Mouse (Mus musculus): ENCODE data around the gene Tmem30a. TPM values are rescaled to one million over a fixed set of nuclear protein-coding genes. Genes with fewer than 3 reads are reported as not detected.

Gene Tmem30a
- polyA plus RNA-seq, 1 experiment from 2014 or later: 114 TPM

- no peak overlapping the region for H3K9ac ChIP-seq (replicated peaks; ENCODE audit: low read depth, low read length)
- H3K27ac ChIP-seq (ENCODE audit: low read length): no peak overlapping the region
- 17% methylated on average over 2 of the region's 2 CpGs for WGBS
Observed at GRCm38 (mm10) chr9:79823856-79824255, 30.5 kb upstream of the Tmem30a start.

GRCm38 (mm10) chr9:79823438-79823837, 30.1 kb upstream of the Tmem30a start:
- no peak overlapping the region for H3K4me2 ChIP-seq (ENCODE audit: low read length)
- ATAC-seq: no peak
- WGBS: 3% methylated on average over 4 of the region's 4 CpGs

More at GRCm38 (mm10) chr9:79823856-79824255, 30.5 kb upstream of the Tmem30a start:
- no peaks in the 10 kb centered on the region for H3K9me3 ChIP-seq (ENCODE audit: control insufficient read depth, low read length)
- no peaks in the 10 kb centered on the region for H3K36me3 ChIP-seq (ENCODE audit: control insufficient read depth, insufficient read depth)
- ATAC-seq: no peak
- H3K4me2 ChIP-seq (ENCODE audit: low read length): no peak overlapping the region
- no peak overlapping the region for H3K4me3 ChIP-seq (replicated peaks; ENCODE audit: low read length)
- H3K27me3 ChIP-seq (replicated peaks; ENCODE audit: control insufficient read depth, insufficient read depth, low read length): no peaks in the 10 kb centered on the region
- H3K4me1 ChIP-seq (replicated peaks; ENCODE audit: control insufficient read depth, insufficient read depth, low read length): no peaks in the 10 kb centered on the region

GRCm38 (mm10) chr9:79816464-79816863, 23.2 kb upstream of the Tmem30a start:
- H3K4me2 ChIP-seq (ENCODE audit: low read length): no peak overlapping the region
- H3K4me3 ChIP-seq (replicated peaks; ENCODE audit: low read length): no peak overlapping the region
- no peak overlapping the region for H3K9ac ChIP-seq (replicated peaks; ENCODE audit: low read depth, low read length)
- ATAC-seq: no peak
- no peaks in the 10 kb centered on the region for H3K27me3 ChIP-seq (replicated peaks; ENCODE audit: control insufficient read depth, insufficient read depth, low read length)
- peaks cover 3% of the 10 kb centered on the region for H3K4me1 ChIP-seq (replicated peaks; ENCODE audit: control insufficient read depth, insufficient read depth, low read length)
- peaks cover 3% of the 10 kb centered on the region; the same call in 1 of the 2 replicates for H3K36me3 ChIP-seq (ENCODE audit: control insufficient read depth, insufficient read depth)
- H3K9me3 ChIP-seq (ENCODE audit: control insufficient read depth, low read length): no peaks in the 10 kb centered on the region
- 91% methylated on average over 5 of the region's 5 CpGs for WGBS
- H3K27ac ChIP-seq (ENCODE audit: low read length): no peak overlapping the region

More at GRCm38 (mm10) chr9:79823438-79823837, 30.1 kb upstream of the Tmem30a start:
- no peaks in the 10 kb centered on the region for H3K27me3 ChIP-seq (replicated peaks; ENCODE audit: control insufficient read depth, insufficient read depth, low read length)
- H3K9ac ChIP-seq (replicated peaks; ENCODE audit: low read depth, low read length): no peak overlapping the region
- H3K36me3 ChIP-seq (ENCODE audit: control insufficient read depth, insufficient read depth): peaks cover 3% of the 10 kb centered on the region; the same call in 1 of the 2 replicates
- H3K4me1 ChIP-seq (replicated peaks; ENCODE audit: control insufficient read depth, insufficient read depth, low read length): no peaks in the 10 kb centered on the region
- H3K4me3 ChIP-seq (replicated peaks; ENCODE audit: low read length): no peak overlapping the region
- no peak overlapping the region for H3K27ac ChIP-seq (ENCODE audit: low read length)
- no peaks in the 10 kb centered on the region for H3K9me3 ChIP-seq (ENCODE audit: control insufficient read depth, low read length)

- no peak overlapping the region for H3K4me3 ChIP-seq (replicated peaks; ENCODE audit: low read length)
- H3K4me1 ChIP-seq (replicated peaks; ENCODE audit: control insufficient read depth, insufficient read depth, low read length): peaks cover 3% of the 10 kb centered on the region
- H3K27ac ChIP-seq (ENCODE audit: low read length): no peak overlapping the region
- H3K36me3 ChIP-seq (ENCODE audit: control insufficient read depth, insufficient read depth): peaks cover 3% of the 10 kb centered on the region; the same call in 1 of the 2 replicates
- WGBS: 91% methylated on average over 11 of the region's 11 CpGs
- no peaks in the 10 kb centered on the region for H3K9me3 ChIP-seq (ENCODE audit: control insufficient read depth, low read length)
- H3K9ac ChIP-seq (replicated peaks; ENCODE audit: low read depth, low read length): no peak overlapping the region
- no peak overlapping the region for H3K4me2 ChIP-seq (ENCODE audit: low read length)
- H3K27me3 ChIP-seq (replicated peaks; ENCODE audit: control insufficient read depth, insufficient read depth, low read length): no peaks in the 10 kb centered on the region
- no peak for ATAC-seq
Observed at GRCm38 (mm10) chr9:79816013-79816412, 22.7 kb upstream of the Tmem30a start.

- Histone ChIP-seq H3K9ac (replicated peaks; ENCODE audit: low read depth, low read length) (no peak overlapping the region), H3K27ac (ENCODE audit: low read length) (no peak overlapping the region), H3K27me3 (replicated peaks; ENCODE audit: control insufficient read depth, insufficient read depth, low read length) (no peaks in the 10 kb centered on the region), H3K4me3 (replicated peaks; ENCODE audit: low read length) (no peak overlapping the region), H3K4me2 (ENCODE audit: low read length) (no peak overlapping the region), H3K9me3 (ENCODE audit: control insufficient read depth, low read length) (no peaks in the 10 kb centered on the region), H3K36me3 (ENCODE audit: control insufficient read depth, insufficient read depth) (peaks cover 3% of the 10 kb centered on the region; the same call in 1 of the 2 replicates), H3K4me1 (replicated peaks; ENCODE audit: control insufficient read depth, insufficient read depth, low read length) (peaks cover 3% of the 10 kb centered on the region)
- 60% methylated on average over 4 of the region's 4 CpGs for WGBS
- ATAC-seq: no peak
Observed at GRCm38 (mm10) chr9:79814592-79814991, 21.3 kb upstream of the Tmem30a start.

- H3K4me1 ChIP-seq (replicated peaks; ENCODE audit: control insufficient read depth, insufficient read depth, low read length): peaks cover 5% of the 10 kb centered on the region
- no peak overlapping the region for H3K4me2 ChIP-seq (ENCODE audit: low read length)
- no peak for ATAC-seq
- 79% methylated on average over 11 of the region's 11 CpGs for WGBS
- H3K36me3 ChIP-seq (ENCODE audit: control insufficient read depth, insufficient read depth): no peaks in the 10 kb centered on the region
- no peaks in the 10 kb centered on the region for H3K27me3 ChIP-seq (replicated peaks; ENCODE audit: control insufficient read depth, insufficient read depth, low read length)
- no peak overlapping the region for H3K4me3 ChIP-seq (replicated peaks; ENCODE audit: low read length)
- H3K9me3 ChIP-seq (ENCODE audit: control insufficient read depth, low read length): no peaks in the 10 kb centered on the region
- H3K9ac ChIP-seq (replicated peaks; ENCODE audit: low read depth, low read length): no peak overlapping the region
- no peak overlapping the region for H3K27ac ChIP-seq (ENCODE audit: low read length)
Observed at GRCm38 (mm10) chr9:79810969-79811902, 17.9 kb upstream of the Tmem30a start.

- Histone ChIP-seq H3K27ac (ENCODE audit: low read length) (no peak overlapping the region), H3K4me3 (replicated peaks; ENCODE audit: low read length) (no peak overlapping the region), H3K9me3 (ENCODE audit: control insufficient read depth, low read length) (no peaks in the 10 kb centered on the region), H3K4me2 (ENCODE audit: low read length) (no peak overlapping the region), H3K4me1 (replicated peaks; ENCODE audit: control insufficient read depth, insufficient read depth, low read length) (peaks cover 5% of the 10 kb centered on the region), H3K27me3 (replicated peaks; ENCODE audit: control insufficient read depth, insufficient read depth, low read length) (no peaks in the 10 kb centered on the region), H3K36me3 (ENCODE audit: control insufficient read depth, insufficient read depth) (no peaks in the 10 kb centered on the region), H3K9ac (replicated peaks; ENCODE audit: low read depth, low read length) (no peak overlapping the region)
- 88% methylated on average over 3 of the region's 3 CpGs for WGBS
- no peak for ATAC-seq
Observed at GRCm38 (mm10) chr9:79810534-79810933, 17.2 kb upstream of the Tmem30a start.

- Histone ChIP-seq H3K27me3 (replicated peaks; ENCODE audit: control insufficient read depth, insufficient read depth, low read length) (no peaks in the 10 kb centered on the region), H3K4me2 (ENCODE audit: low read length) (no peak overlapping the region), H3K4me1 (replicated peaks; ENCODE audit: control insufficient read depth, insufficient read depth, low read length) (0 out of 2 replicates have a peak, but pooled peaks cover 2% of the 10 kb centered on the region), H3K4me3 (replicated peaks; ENCODE audit: low read length) (no peak overlapping the region), H3K36me3 (ENCODE audit: control insufficient read depth, insufficient read depth) (no peaks in the 10 kb centered on the region), H3K9me3 (ENCODE audit: control insufficient read depth, low read length) (no peaks in the 10 kb centered on the region), H3K27ac (ENCODE audit: low read length) (no peak overlapping the region), H3K9ac (replicated peaks; ENCODE audit: low read depth, low read length) (no peak overlapping the region)
- 72% methylated on average over 6 of the region's 6 CpGs for WGBS
- ATAC-seq: no peak
Observed at GRCm38 (mm10) chr9:79809411-79809810, 16.1 kb upstream of the Tmem30a start.

- H3K9ac ChIP-seq (replicated peaks; ENCODE audit: low read depth, low read length): no peak overlapping the region
- H3K4me1 ChIP-seq (replicated peaks; ENCODE audit: control insufficient read depth, insufficient read depth, low read length): 0 out of 2 replicates have a peak, but pooled peaks cover 2% of the 10 kb centered on the region
- ATAC-seq: no peak
- no peak overlapping the region for H3K4me3 ChIP-seq (replicated peaks; ENCODE audit: low read length)
- no peak overlapping the region for H3K4me2 ChIP-seq (ENCODE audit: low read length)
- H3K27me3 ChIP-seq (replicated peaks; ENCODE audit: control insufficient read depth, insufficient read depth, low read length): no peaks in the 10 kb centered on the region
- no peak overlapping the region for H3K27ac ChIP-seq (ENCODE audit: low read length)
- WGBS: 48% methylated on average over 4 of the region's 4 CpGs
- H3K9me3 ChIP-seq (ENCODE audit: control insufficient read depth, low read length): no peaks in the 10 kb centered on the region
- H3K36me3 ChIP-seq (ENCODE audit: control insufficient read depth, insufficient read depth): no peaks in the 10 kb centered on the region
Observed at GRCm38 (mm10) chr9:79807178-79807577, 13.9 kb upstream of the Tmem30a start.
